Mouse (Mus musculus): ENCODE data around the gene Thoc3. TPM values are rescaled to one million over a fixed set of nuclear protein-coding genes. Genes with fewer than 3 reads are reported as not detected.

The Thoc3 gene
- polyA plus RNA-seq, 1 experiment from 2014 or later, result 101 TPM

DNA sequence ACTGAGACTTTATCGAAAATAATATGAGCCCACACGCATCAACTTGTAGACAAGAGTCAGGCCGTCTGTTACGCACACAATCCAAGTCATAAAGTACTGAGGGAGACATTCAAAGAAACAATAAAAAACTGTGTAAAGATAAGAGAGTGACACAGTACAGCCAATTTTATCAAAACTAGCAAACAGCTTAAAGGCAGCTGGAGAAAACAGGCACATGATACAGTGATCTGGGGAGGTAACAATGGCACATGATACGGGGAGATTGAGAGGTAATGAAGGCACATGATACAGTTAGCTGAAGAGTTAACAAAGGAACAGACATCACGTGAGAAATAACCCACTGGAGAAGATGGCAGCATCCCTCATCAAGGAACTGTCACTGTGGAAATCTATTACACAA lies 31.6 kb downstream of the Thoc3 start:
- no peak overlapping the region for H3K4me3 ChIP-seq (replicated peaks)
- H3K27me3 ChIP-seq (replicated peaks), result no peaks in the 10 kb centered on the region
- 59% methylated on average over 6 of the region's 6 CpGs for WGBS
- no peak overlapping the region for H3K4me2 ChIP-seq (replicated peaks)
- no peaks in the 10 kb centered on the region for H3K36me3 ChIP-seq
- no peaks in the 10 kb centered on the region for H3K9me3 ChIP-seq
- ATAC-seq, result peak; percentile 72
- H3K4me1 ChIP-seq (replicated peaks), result no peaks in the 10 kb centered on the region
- H3K27ac ChIP-seq, result no peak overlapping the region
- H3K9ac ChIP-seq, result no peak overlapping the region

- no peak overlapping the region for H3K4me3 ChIP-seq (replicated peaks)
- H3K9ac ChIP-seq, result no peak overlapping the region
- H3K27me3 ChIP-seq (replicated peaks), result no peaks in the 10 kb centered on the region
- H3K27ac ChIP-seq, result 0 out of 2 replicates have a peak overlapping the region, but pooled peaks have one; percentile 27
- H3K9me3 ChIP-seq, result no peaks in the 10 kb centered on the region
- 49% methylated on average over 5 of the region's 5 CpGs for WGBS
- ATAC-seq, result no peak
- no peaks in the 10 kb centered on the region for H3K4me1 ChIP-seq (replicated peaks)
- H3K36me3 ChIP-seq, result no peaks in the 10 kb centered on the region
- no peak overlapping the region for H3K4me2 ChIP-seq (replicated peaks)
Measured at GRCm38 (mm10) chr13:54436666-54437065, 32.0 kb downstream of the Thoc3 start.

- no peaks in the 10 kb centered on the region for H3K4me1 ChIP-seq (replicated peaks)
- no peaks in the 10 kb centered on the region for H3K36me3 ChIP-seq
- H3K9ac ChIP-seq, result no peak overlapping the region
- no peak overlapping the region for H3K27ac ChIP-seq
- H3K4me3 ChIP-seq (replicated peaks), result no peak overlapping the region
- 88% methylated on average over 9 of the region's 9 CpGs for WGBS
- ATAC-seq, result no peak
- H3K27me3 ChIP-seq (replicated peaks), result no peaks in the 10 kb centered on the region
- no peak overlapping the region for H3K4me2 ChIP-seq (replicated peaks)
- H3K9me3 ChIP-seq, result no peaks in the 10 kb centered on the region
Measured at GRCm38 (mm10) chr13:54431161-54431560, 37.5 kb downstream of the Thoc3 start.

- Histone ChIP-seq H3K4me2 (replicated peaks) (no peak overlapping the region), H3K27ac (no peak overlapping the region), H3K27me3 (replicated peaks) (no peaks in the 10 kb centered on the region), H3K9me3 (no peaks in the 10 kb centered on the region), H3K4me1 (replicated peaks) (peaks cover 5% of the 10 kb centered on the region; the same call in 1 of the 2 replicates), H3K36me3 (no peaks in the 10 kb centered on the region), H3K4me3 (replicated peaks) (no peak overlapping the region), H3K9ac (no peak overlapping the region)
- no peak for ATAC-seq
- WGBS, result 43% methylated on average over 2 of the region's 2 CpGs
Measured at GRCm38 (mm10) chr13:54430051-54430450, 38.6 kb downstream of the Thoc3 start.

DNA sequence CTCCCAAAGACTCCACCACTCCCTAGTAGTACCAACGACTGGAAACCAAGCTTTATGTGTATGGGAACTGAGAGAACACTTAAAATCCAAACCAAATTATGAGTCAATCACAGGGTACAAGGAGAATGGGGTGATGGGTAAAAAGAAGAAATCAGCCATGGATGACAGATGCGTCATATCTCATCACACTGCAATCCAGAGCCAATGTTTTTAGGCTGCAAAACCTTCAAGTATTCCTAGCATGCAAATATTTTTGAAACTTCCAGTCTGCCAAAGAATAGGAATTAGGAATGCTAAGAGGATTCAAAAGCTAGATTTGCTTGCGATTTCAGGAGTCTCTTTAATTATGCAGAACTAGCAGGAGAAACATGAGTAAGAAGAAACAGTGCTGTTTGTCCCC lies 39.9 kb downstream of the Thoc3 start:
- no peak overlapping the region for H3K4me2 ChIP-seq (replicated peaks)
- H3K27ac ChIP-seq, result no peak overlapping the region
- no peaks in the 10 kb centered on the region for H3K27me3 ChIP-seq (replicated peaks)
- ATAC-seq, result no peak
- no peaks in the 10 kb centered on the region for H3K9me3 ChIP-seq
- H3K9ac ChIP-seq, result no peak overlapping the region
- no peak overlapping the region for H3K4me3 ChIP-seq (replicated peaks)
- H3K4me1 ChIP-seq (replicated peaks), result peaks cover 6% of the 10 kb centered on the region; the same call in 1 of the 2 replicates
- no peaks in the 10 kb centered on the region for H3K36me3 ChIP-seq
- 77% methylated on average over 3 of the region's 3 CpGs for WGBS

- Histone ChIP-seq H3K27me3 (replicated peaks) (no peaks in the 10 kb centered on the region), H3K27ac (no peak overlapping the region), H3K4me3 (replicated peaks) (no peak overlapping the region), H3K4me1 (replicated peaks) (peaks cover 6% of the 10 kb centered on the region; the same call in 1 of the 2 replicates), H3K4me2 (replicated peaks) (no peak overlapping the region), H3K9ac (no peak overlapping the region), H3K9me3 (no peaks in the 10 kb centered on the region), H3K36me3 (no peaks in the 10 kb centered on the region)
- WGBS, result 68% methylated on average over 10 of the region's 10 CpGs
- ATAC-seq, result no peak
Measured at GRCm38 (mm10) chr13:54426781-54427655, 41.6 kb downstream of the Thoc3 start.

DNA sequence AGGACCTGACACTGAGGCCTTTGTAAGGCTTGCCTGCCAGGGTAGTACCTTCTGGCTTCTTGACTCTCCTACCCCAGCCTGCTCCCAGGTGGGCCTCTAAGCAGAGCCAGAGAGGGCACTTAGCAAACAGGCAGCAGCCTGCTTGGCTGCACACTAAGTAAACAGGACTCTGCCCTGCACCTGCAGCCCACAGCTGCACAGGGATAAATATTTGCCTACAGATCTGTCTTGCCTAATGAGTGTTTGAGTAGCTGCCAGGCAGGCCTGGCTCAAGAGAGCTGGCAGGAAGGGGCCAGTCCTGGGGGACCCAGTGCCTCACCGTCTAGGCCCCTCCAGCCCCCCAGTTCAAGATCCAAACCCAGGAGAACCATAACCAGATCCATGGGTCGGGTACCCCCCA lies 43.4 kb downstream of the Thoc3 start:
- 11% methylated on average over 2 of the region's 2 CpGs for WGBS
- H3K4me1 ChIP-seq (replicated peaks), result peaks cover 6% of the 10 kb centered on the region; the same call in 1 of the 2 replicates
- H3K9me3 ChIP-seq, result no peaks in the 10 kb centered on the region
- no peak overlapping the region for H3K9ac ChIP-seq
- H3K4me2 ChIP-seq (replicated peaks), result peak overlapping the region; percentile 48
- H3K4me3 ChIP-seq (replicated peaks), result no peak overlapping the region
- ATAC-seq, result peak; percentile 99
- no peaks in the 10 kb centered on the region for H3K36me3 ChIP-seq
- H3K27ac ChIP-seq, result peak overlapping the region; percentile 93
- no peaks in the 10 kb centered on the region for H3K27me3 ChIP-seq (replicated peaks)

DNA sequence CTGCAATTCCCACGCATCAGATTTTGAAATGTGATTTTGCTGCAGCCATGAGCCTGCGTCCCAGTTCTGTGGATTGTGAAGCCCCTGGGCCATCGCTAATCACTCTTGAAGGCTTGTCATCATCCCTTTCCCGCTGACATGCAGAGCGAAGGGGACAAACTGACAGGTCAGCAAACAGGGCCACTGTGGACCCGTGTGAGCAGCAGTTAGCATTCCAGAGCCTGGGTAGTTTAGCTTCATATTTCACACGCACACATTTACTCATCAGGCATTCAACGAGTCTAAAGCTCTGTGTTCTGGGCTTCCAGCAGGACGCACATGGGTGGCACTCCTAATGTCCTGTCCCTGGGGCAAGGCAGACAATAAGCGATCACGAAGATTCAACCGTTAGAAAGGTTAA lies 48.4 kb downstream of the Thoc3 start:
- H3K36me3 ChIP-seq, result no peaks in the 10 kb centered on the region
- no peak overlapping the region for H3K27ac ChIP-seq
- peaks cover 3% of the 10 kb centered on the region; the same call in 1 of the 2 replicates for H3K4me1 ChIP-seq (replicated peaks)
- H3K9me3 ChIP-seq, result no peaks in the 10 kb centered on the region
- H3K4me2 ChIP-seq (replicated peaks), result no peak overlapping the region
- no peaks in the 10 kb centered on the region for H3K27me3 ChIP-seq (replicated peaks)
- 82% methylated on average over 12 of the region's 12 CpGs for WGBS
- H3K9ac ChIP-seq, result no peak overlapping the region
- no peak overlapping the region for H3K4me3 ChIP-seq (replicated peaks)
- ATAC-seq, result no peak

- Histone ChIP-seq H3K4me1 (replicated peaks) (no peaks in the 10 kb centered on the region), H3K36me3 (no peaks in the 10 kb centered on the region), H3K4me3 (replicated peaks) (no peak overlapping the region), H3K27ac (no peak overlapping the region), H3K9me3 (no peaks in the 10 kb centered on the region), H3K27me3 (replicated peaks) (no peaks in the 10 kb centered on the region), H3K4me2 (replicated peaks) (no peak overlapping the region), H3K9ac (no peak overlapping the region)
- ATAC-seq, result no peak
- WGBS, result 71% methylated on average over 10 of the region's 10 CpGs
Measured at GRCm38 (mm10) chr13:54418781-54419327, 49.8 kb downstream of the Thoc3 start.

DNA sequence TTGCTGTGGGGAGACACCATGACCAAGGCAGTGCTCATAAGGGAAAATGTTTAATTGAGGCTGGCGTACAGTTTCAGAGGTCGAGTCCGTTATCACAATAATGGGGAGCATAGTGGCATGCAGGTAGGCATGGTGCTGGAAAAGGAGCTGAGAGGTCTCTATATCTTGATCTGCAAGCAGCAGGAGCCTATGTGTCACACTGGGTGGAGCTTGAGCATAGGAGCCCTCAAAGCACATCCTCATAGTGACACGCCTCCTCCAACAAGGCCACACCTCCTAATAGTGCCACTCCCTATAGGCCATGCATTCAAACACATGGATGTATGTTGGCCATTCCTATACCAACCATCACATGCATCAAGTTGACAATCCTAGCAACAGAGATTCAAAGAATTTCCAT lies 53.6 kb downstream of the Thoc3 start:
- ATAC-seq, result peak; percentile 62; the same call in 1 of the 2 replicates
- H3K4me2 ChIP-seq (replicated peaks), result no peak overlapping the region
- no peaks in the 10 kb centered on the region for H3K36me3 ChIP-seq
- H3K9ac ChIP-seq, result no peak overlapping the region
- 0 out of 2 replicates have a peak, but pooled peaks cover 5% of the 10 kb centered on the region for H3K4me1 ChIP-seq (replicated peaks)
- H3K27me3 ChIP-seq (replicated peaks), result no peaks in the 10 kb centered on the region
- H3K4me3 ChIP-seq (replicated peaks), result no peak overlapping the region
- no peak overlapping the region for H3K27ac ChIP-seq
- WGBS, result 94% methylated on average over 4 of the region's 4 CpGs
- no peaks in the 10 kb centered on the region for H3K9me3 ChIP-seq

GRCm38 (mm10) chr13:54412721-54413120 lies 55.9 kb downstream of the Thoc3 start:
- no peak for ATAC-seq
- WGBS, result 75% methylated on average over 4 of the region's 4 CpGs
- Histone ChIP-seq H3K36me3 (no peaks in the 10 kb centered on the region), H3K27ac (no peak overlapping the region), H3K9ac (no peak overlapping the region), H3K4me2 (replicated peaks) (no peak overlapping the region), H3K4me3 (replicated peaks) (no peak overlapping the region), H3K9me3 (no peaks in the 10 kb centered on the region), H3K27me3 (replicated peaks) (no peaks in the 10 kb centered on the region), H3K4me1 (replicated peaks) (0 out of 2 replicates have a peak, but pooled peaks cover 5% of the 10 kb centered on the region)

DNA sequence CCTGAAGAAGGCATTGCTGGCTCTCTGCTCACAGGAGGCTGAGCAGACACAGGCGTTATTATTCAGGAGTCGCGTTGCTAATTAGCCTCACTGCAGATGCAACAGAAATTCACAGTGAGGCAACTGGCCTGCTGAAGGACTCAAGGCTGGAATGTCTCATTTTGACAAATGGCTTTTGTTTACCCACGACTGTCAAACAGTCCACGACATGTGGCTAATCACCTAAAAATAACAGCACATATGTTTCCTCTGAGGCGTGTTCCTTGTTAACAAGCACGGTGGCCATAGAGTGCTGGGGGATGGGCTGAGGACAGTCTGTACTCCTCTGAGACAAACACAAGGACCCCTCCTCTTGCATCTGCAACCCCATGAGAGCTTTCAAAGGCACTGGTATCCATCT lies 56.4 kb downstream of the Thoc3 start:
- no peak overlapping the region for H3K9ac ChIP-seq
- no peaks in the 10 kb centered on the region for H3K36me3 ChIP-seq
- WGBS, result 19% methylated on average over 7 of the region's 7 CpGs
- peak; percentile 31; the same call in 1 of the 2 replicates for ATAC-seq
- 0 out of 2 replicates have a peak, but pooled peaks cover 5% of the 10 kb centered on the region for H3K4me1 ChIP-seq (replicated peaks)
- no peaks in the 10 kb centered on the region for H3K9me3 ChIP-seq
- H3K27me3 ChIP-seq (replicated peaks), result no peaks in the 10 kb centered on the region
- H3K4me3 ChIP-seq (replicated peaks), result no peak overlapping the region
- no peak overlapping the region for H3K4me2 ChIP-seq (replicated peaks)
- H3K27ac ChIP-seq, result no peak overlapping the region
